Mouse (Mus musculus) adrenal gland, adult (tissue): ENCODE results near the gene Zfp91.
"Not testable (repeated sequence)": the region's sequence is repeated elsewhere in the genome, so short reads cannot be mapped to it uniquely, and the experiment has no call there.

Experiments
- DNase-seq, 2 experiments: peaks; one replicate each; pipeline ENCODE4 v3.0.0; 2022 to 2023; ENCODE audit warnings: low spot score in 1 of 2; ENCODE audit not compliant: inconsistent age in 2 of 2

The Zfp91 gene

GRCm38 (mm10) chr19:12794056-12795044 is 1.6 kb downstream of the Zfp91 start:
- DNase-seq = peak; percentile 95 to 98

- no peak for DNase-seq
Observed at GRCm38 (mm10) chr19:12792374-12792773, 3.6 kb downstream of the Zfp91 start.

GRCm38 (mm10) chr19:12787721-12788120 is 8.2 kb downstream of the Zfp91 start:
- no peak for DNase-seq

GRCm38 (mm10) chr19:12786803-12787395 is 9.0 kb downstream of the Zfp91 start:
- DNase-seq = no peak

- no peak for DNase-seq
Observed at GRCm38 (mm10) chr19:12780437-12780836, 15.5 kb downstream of the Zfp91 start.

- DNase-seq = peak; percentile 13 to 54
Observed at GRCm38 (mm10) chr19:12770888-12771287, 25.0 kb downstream of the Zfp91 start.

GRCm38 (mm10) chr19:12765308-12765707 is 30.6 kb downstream of the Zfp91 start, which contains the start of gene Cntf:
TSS of gene Cntf (minus strand) at chr19:12765632.
- DNase-seq = no peak

- peak in 1 of 2 experiments; percentile 60 for DNase-seq
Observed at GRCm38 (mm10) chr19:12762212-12763130, 33.5 kb downstream of the Zfp91 start.

GRCm38 (mm10) chr19:12759656-12760055 is 36.3 kb downstream of the Zfp91 start:
- peak in 1 of 2 experiments; percentile 71 for DNase-seq

- no peak for DNase-seq
Observed at GRCm38 (mm10) chr19:12758936-12759478, 36.9 kb downstream of the Zfp91 start.

- no peak for DNase-seq
Observed at GRCm38 (mm10) chr19:12756286-12756685, 39.6 kb downstream of the Zfp91 start.

GRCm38 (mm10) chr19:12731950-12732349 is 64.0 kb downstream of the Zfp91 start:
- no peak for DNase-seq

- no peak for DNase-seq
Observed at GRCm38 (mm10) chr19:12731036-12731435, 64.9 kb downstream of the Zfp91 start.

- peak; percentile 5 to 56 for DNase-seq
Observed at GRCm38 (mm10) chr19:12725851-12726250, 70.1 kb downstream of the Zfp91 start.

- peak; percentile 46 to 72 for DNase-seq
Observed at GRCm38 (mm10) chr19:12722308-12722707, 73.6 kb downstream of the Zfp91 start.

- DNase-seq = not testable (repeated sequence)
Observed at GRCm38 (mm10) chr19:12721596-12721995, 74.3 kb downstream of the Zfp91 start.

- DNase-seq = not testable (repeated sequence)
Observed at GRCm38 (mm10) chr19:12720919-12721318, 75.0 kb downstream of the Zfp91 start.

- DNase-seq = no peak
Observed at GRCm38 (mm10) chr19:12720463-12720862, 75.5 kb downstream of the Zfp91 start.

- no peak for DNase-seq
Observed at GRCm38 (mm10) chr19:12719189-12719588, 76.7 kb downstream of the Zfp91 start.
